Mouse (Mus musculus) bone marrow macrophage, adult 2 months (primary cell): ENCODE measurements at regions not wholly inside any gene's neighbourhood (a gene's known extent, or its start where the extent isn't known, plus 50 kb on each side); places are given as distances from the start of the nearest gene placed in this dataset.
"Not testable (repeated sequence)": the region's sequence is repeated elsewhere in the genome, so short reads cannot be mapped to it uniquely, and the experiment has no call there.

Experiments used
- H3K27ac ChIP-seq: 2 replicates; pipeline ENCODE4 v1.5.1; 2012; ENCODE audit warnings: low read depth, low read length; ENCODE audit not compliant: insufficient read depth
- H3K4me1 ChIP-seq: 2 replicates; pipeline ENCODE4 v1.6.1; 2012; ENCODE audit warnings: low read length; ENCODE audit not compliant: control insufficient read depth, insufficient read depth
- H3K4me3 ChIP-seq: 2 replicates; pipeline ENCODE4 v1.5.1; 2012; ENCODE audit warnings: mild to moderate bottlenecking, low read length, moderate library complexity; ENCODE audit not compliant: insufficient read depth
- CTCF ChIP-seq: IDR thresholded peaks from 2 replicates; pipeline ENCODE4 v1.5.1; 2012; ENCODE audit warnings: low read depth, mild to moderate bottlenecking, low read length, moderate library complexity
- POLR2A ChIP-seq: IDR thresholded peaks from 2 replicates; pipeline ENCODE4 v1.6.1; 2012; ENCODE audit warnings: mild to moderate bottlenecking, low read depth, low read length, borderline replicate concordance

- H3K27ac ChIP-seq: no peak overlapping the region
- H3K4me3 ChIP-seq: no peak overlapping the region
- no peaks in the 10 kb centered on the region for H3K4me1 ChIP-seq
- TF ChIP-seq CTCF (no peak), POLR2A (no peak)
These were observed 118.0 kb upstream of the Fam78b start for GRCm38 (mm10) chr1:166883215-166883614.

- Histone ChIP-seq H3K27ac (no peak overlapping the region), H3K4me1 (no peaks in the 10 kb centered on the region), H3K4me3 (no peak overlapping the region)
- no peak for TF ChIP-seq POLR2A
- no peak for TF ChIP-seq CTCF
These were observed 105.3 kb upstream of the Fam78b start for GRCm38 (mm10) chr1:166895945-166896344.

GRCm38 (mm10) chr1:166898741-166899140 is 102.5 kb upstream of the Fam78b start:
- H3K27ac ChIP-seq: no peak overlapping the region
- no peaks in the 10 kb centered on the region for H3K4me1 ChIP-seq
- TF ChIP-seq POLR2A (no peak), CTCF (no peak)
- H3K4me3 ChIP-seq: no peak overlapping the region

- TF ChIP-seq CTCF (no peak), POLR2A (no peak)
- H3K4me1 ChIP-seq: no peaks in the 10 kb centered on the region
- H3K27ac ChIP-seq: no peak overlapping the region
- H3K4me3 ChIP-seq: no peak overlapping the region
These were observed 102.0 kb upstream of the Fam78b start for GRCm38 (mm10) chr1:166899238-166899637.

GRCm38 (mm10) chr1:166900028-166900427 is 101.2 kb upstream of the Fam78b start:
- Histone ChIP-seq H3K27ac (no peak overlapping the region), H3K4me1 (no peaks in the 10 kb centered on the region), H3K4me3 (no peak overlapping the region)
- no peak for TF ChIP-seq CTCF
- TF ChIP-seq POLR2A: no peak

- Histone ChIP-seq H3K4me3 (no peak overlapping the region), H3K4me1 (no peaks in the 10 kb centered on the region), H3K27ac (no peak overlapping the region)
- TF ChIP-seq CTCF: no peak
- TF ChIP-seq POLR2A: no peak
These were observed 100.6 kb upstream of the Fam78b start for GRCm38 (mm10) chr1:166900441-166901161.

GRCm38 (mm10) chr1:166901574-166901973 is 99.6 kb upstream of the Fam78b start:
- TF ChIP-seq POLR2A: no peak
- TF ChIP-seq CTCF: no peak
- Histone ChIP-seq H3K4me1 (no peaks in the 10 kb centered on the region), H3K4me3 (no peak overlapping the region), H3K27ac (no peak overlapping the region)

- TF ChIP-seq CTCF (no peak), POLR2A (no peak)
- Histone ChIP-seq H3K27ac (no peak overlapping the region), H3K4me1 (no peaks in the 10 kb centered on the region), H3K4me3 (no peak overlapping the region)
These were observed 97.8 kb upstream of the Fam78b start for GRCm38 (mm10) chr1:166903417-166903816.

- TF ChIP-seq CTCF (no peak), POLR2A (no peak)
- Histone ChIP-seq H3K27ac (no peak overlapping the region), H3K4me3 (no peak overlapping the region), H3K4me1 (no peaks in the 10 kb centered on the region)
These were observed 92.9 kb upstream of the Fam78b start for GRCm38 (mm10) chr1:166908231-166908805.

GRCm38 (mm10) chr1:166912195-166912594 is 89.0 kb upstream of the Fam78b start:
- H3K4me3 ChIP-seq, H3K4me1 ChIP-seq, H3K27ac ChIP-seq: not testable (repeated sequence)

- peaks cover 11% of the 10 kb centered on the region for H3K4me1 ChIP-seq
- H3K27ac ChIP-seq: no peak overlapping the region
- no peak overlapping the region for H3K4me3 ChIP-seq
- TF ChIP-seq POLR2A (no peak), CTCF (no peak)
These were observed 78.1 kb upstream of the Fam78b start for GRCm38 (mm10) chr1:166922911-166923712.
